Mouse (Mus musculus) layer of hippocampus, postnatal 10 days (tissue): ENCODE data around the gene Vmn2r113. TPM values are rescaled to one million over a fixed set of nuclear protein-coding genes. Genes with fewer than 3 reads are reported as not detected.
"Not testable (repeated sequence)": the region's sequence is repeated elsewhere in the genome, so short reads cannot be mapped to it uniquely, and the experiment has no call there.

Experiments
- DNase-seq, 2 experiments: peaks; one replicate each; pipeline ENCODE4 v3.0.0; 2021; ENCODE audit warnings: low spot score in 2 of 2
- long read RNA-seq: library from polyadenylated mRNA; stranded (forward); transcript quantifications from one replicate; pipeline ENCODE4 v2.0.0, GENCODE M21; 2023
- total RNA-seq, 2 experiments: library from RNA; stranded (reverse); gene quantifications; 2 replicates each; pipeline ENCODE4 v1.2.3; 2021

The Vmn2r113 gene
- not detected for total RNA-seq
- long read RNA-seq: 0 reads

- not testable (repeated sequence) for DNase-seq
These were observed at the start of gene Vmn2r113 for GRCm38 (mm10) chr17:22942684-22943083. Gene Vmn2r113 (plus strand): TSS chr17:22942984.

Other genes with a start within 250 kb of the Vmn2r113 start
- 10 to 100 TPM; 19.3 to 20.5 TPM for gene Zfp945, start 75.8 kb upstream of the Vmn2r113 start, total RNA-seq
- gene Vmn2r-ps130, start 118.2 kb downstream of the Vmn2r113 start, total RNA-seq: not detected